Mouse (Mus musculus) adrenal gland, postnatal 36 days (tissue): ENCODE data around the gene Ppp1r3g. TPM values are rescaled to one million over a fixed set of nuclear protein-coding genes. Genes with fewer than 3 reads are reported as not detected.
A peak's percentile ranks its signal among the peaks of the same experiment; 100 is the strongest.
"Not testable (repeated sequence)": the region's sequence is repeated elsewhere in the genome, so short reads cannot be mapped to it uniquely, and the experiment has no call there.

Experiments used
- DNase-seq, 2 experiments: peaks; one replicate each; pipeline ENCODE4 v3.0.0; 2021; ENCODE audit warnings: mixed read lengths in 1 of 2
- long read RNA-seq, 2 experiments: library from polyadenylated mRNA; stranded (forward); transcript quantifications; one replicate each; pipeline ENCODE4 v2.0.0; 2021; ENCODE audit warnings: borderline sequencing depth in 2 of 2
- total RNA-seq, 2 experiments: library from RNA; stranded (reverse); gene quantifications; 2 replicates each; pipeline ENCODE4 v1.2.3; 2021

The Ppp1r3g gene
- 1 to 10 TPM in 1 of 2 experiments, under 1 TPM in 1; 0.79 to 3.7 TPM for total RNA-seq
- long read RNA-seq, experiment 1, result 0 reads
- long read RNA-seq, experiment 2, partial matches to known transcripts, result 0 of 1 reads
- long read RNA-seq, experiment 2, other reads (novel, unspliced or antisense), result 1 of 1 reads

DNA sequence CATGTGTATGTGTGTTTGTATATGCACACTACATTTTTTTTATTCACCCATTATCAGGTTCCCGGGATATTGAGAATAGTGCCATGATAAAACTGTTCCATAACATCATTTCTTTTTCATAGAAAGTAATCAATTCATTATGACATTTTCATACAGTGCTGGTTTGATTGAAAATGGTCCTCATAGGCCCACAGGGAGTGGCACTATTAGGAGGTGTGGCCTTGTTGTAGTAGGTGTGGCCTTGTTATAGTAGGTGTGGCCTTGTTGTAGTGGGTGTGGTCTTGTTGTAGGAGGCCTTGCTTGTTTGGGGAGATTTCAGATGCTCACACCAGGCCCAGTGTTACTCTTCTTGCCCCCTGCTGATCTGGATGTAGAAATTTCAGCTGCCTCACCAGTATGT is at the start of gene Ppp1r3g:
Ppp1r3g (plus strand) TSS at position 301 of the 400 bp plus-strand sequence.
- no peak for DNase-seq

DNA sequence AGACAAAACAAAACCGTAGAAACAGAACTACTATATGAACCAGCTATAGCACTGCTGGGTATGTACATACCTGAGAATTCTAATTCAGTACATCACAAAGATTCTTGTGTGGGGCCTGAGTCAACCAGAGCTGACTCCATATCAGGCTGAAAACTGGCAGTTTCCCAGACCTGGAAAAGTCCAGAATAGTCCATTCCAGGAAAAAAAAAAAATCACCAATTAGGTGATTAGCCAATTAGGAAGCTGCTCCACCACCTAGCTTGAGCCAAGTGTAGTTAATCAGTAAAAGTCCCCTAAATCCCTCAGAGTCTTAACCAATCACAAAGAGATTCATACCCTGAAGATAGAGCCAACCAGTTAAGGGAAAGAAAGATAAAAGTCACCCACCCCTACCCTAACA is 47.2 kb upstream of the Ppp1r3g start:
- no peak for DNase-seq

DNA sequence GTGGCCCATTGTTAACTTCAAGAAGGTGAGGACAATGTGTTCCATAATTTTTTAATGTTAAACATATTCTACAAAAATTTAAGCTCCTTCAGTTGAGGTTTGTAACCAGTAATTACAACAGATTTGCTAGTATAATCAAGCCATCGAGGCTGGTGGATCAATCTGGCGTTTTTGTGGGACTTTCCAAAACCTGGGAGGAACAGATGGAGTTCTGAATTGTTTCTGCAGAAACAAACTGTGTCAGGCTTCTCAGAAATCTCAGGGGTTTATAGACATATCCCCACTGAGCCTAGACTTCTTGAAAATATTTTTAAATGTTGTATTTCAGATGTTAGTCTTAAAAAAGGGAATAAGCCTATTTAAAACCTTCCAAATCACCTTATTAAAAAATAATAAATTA is 20.6 kb upstream of the Ppp1r3g start:
- DNase-seq, result no peak

- DNase-seq, result no peak
These were observed 18.6 kb upstream of the Ppp1r3g start for GRCm38 (mm10) chr13:35939871-35940665.

DNA sequence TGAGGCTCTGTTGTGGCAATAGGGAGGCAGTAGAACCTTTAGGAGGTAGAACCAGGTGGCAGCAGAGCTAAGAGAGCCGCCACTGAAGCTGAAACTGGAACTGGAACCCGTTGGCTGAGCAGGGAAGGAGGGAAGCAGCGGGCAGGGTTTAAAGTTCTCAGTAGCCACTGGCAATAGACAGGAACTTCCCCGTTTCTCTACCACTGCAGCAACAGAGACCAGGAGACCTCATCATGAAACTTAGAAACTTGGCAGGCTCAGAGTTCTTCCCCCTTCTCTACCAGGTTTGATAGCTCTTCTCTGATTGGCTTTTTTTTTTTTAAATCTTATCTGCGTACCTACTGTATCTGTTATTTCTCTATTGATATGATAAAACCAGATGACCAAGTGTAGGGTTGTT is 17.7 kb upstream of the Ppp1r3g start:
- no peak for DNase-seq

GRCm38 (mm10) chr13:35946659-35947353 is 11.8 kb upstream of the Ppp1r3g start:
- no peak for DNase-seq

DNA sequence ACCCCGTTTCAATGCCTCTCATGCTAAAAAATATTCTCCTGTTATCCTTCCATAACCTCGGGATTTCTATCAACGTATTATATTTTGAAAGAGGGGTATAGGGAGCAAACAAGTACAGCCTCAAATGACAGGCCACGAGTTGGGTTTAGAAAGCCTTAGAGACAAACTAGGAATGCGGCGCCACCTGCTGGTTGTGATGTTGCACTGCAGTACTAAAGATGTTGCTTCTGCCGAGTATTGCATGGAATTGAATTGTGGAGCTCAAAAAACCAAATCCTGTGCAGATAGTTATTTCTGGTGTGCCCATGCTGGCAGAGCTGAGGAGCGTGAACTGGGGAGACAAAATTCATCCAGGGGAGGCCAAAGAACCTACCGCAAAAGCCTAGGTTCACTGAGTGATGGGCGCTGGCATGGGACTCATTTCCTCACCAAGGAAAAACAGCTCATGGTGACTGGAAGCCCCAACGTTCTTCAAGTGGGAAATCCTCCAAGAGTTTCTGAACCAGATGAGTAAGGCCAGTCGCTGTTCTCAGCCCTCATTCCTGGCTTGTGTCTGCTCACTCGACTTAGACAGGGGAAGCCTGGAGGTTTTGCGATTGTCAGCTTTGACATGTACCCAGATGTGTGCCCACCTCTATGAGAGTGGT is 11.2 kb upstream of the Ppp1r3g start:
- DNase-seq, result peak; percentile 77 to 79

- no peak for DNase-seq
These were observed 8.7 kb upstream of the Ppp1r3g start for GRCm38 (mm10) chr13:35949814-35950455.

DNA sequence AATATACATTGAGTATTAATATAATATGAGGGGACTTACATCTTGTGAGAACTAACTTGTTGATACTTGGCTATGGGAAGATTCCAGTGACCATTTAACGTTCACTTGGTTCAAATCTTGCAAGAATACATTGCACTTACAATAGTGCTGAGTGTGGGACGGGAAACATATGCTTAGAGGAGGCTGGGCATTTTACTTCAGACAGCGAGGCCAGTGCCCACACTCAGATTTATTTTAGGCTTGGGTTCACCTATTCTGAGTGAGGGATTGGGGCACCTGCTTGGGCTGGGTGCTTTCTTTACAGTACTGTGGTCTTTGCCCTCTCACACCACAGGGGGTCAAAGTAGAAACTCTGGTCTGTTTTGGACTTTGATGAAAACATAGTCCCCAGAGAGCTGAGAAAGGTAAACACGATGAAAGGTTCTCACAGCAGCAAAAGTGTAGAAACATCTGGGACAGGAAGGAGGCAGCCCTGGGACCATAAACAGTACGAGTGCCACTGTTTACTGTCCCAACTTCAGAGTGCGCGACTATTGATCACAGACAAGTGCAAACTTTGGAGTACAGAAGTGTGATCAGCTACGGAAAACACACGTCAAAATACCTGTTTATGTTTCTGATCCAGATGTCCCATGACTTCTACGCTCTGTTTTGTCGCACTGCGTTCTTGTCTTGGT is 890 bp downstream of the Ppp1r3g start:
- DNase-seq, result no peak

DNA sequence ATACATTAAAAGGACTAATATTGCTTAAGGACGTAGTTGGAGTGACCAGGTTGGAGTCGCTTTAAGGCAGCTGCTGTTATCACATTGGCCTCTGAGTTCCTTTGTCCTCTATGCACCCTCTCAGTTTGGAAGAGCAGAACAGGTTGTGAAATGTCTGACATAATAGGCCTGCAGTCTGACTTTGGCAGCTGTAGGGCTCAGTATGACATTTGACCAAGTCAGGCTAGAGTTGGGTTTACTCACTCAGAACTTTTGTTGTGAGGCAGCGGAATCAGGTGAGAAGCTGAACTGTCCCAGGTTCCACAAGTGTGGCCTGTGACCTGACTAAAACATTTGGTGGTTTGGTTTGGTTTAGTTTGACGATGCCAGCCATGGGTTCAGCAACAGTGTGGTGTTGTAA is 4.9 kb downstream of the Ppp1r3g start:
- peak; percentile 17 to 24 for DNase-seq

GRCm38 (mm10) chr13:35967690-35968089 is 9.1 kb downstream of the Ppp1r3g start:
- no peak for DNase-seq

DNA sequence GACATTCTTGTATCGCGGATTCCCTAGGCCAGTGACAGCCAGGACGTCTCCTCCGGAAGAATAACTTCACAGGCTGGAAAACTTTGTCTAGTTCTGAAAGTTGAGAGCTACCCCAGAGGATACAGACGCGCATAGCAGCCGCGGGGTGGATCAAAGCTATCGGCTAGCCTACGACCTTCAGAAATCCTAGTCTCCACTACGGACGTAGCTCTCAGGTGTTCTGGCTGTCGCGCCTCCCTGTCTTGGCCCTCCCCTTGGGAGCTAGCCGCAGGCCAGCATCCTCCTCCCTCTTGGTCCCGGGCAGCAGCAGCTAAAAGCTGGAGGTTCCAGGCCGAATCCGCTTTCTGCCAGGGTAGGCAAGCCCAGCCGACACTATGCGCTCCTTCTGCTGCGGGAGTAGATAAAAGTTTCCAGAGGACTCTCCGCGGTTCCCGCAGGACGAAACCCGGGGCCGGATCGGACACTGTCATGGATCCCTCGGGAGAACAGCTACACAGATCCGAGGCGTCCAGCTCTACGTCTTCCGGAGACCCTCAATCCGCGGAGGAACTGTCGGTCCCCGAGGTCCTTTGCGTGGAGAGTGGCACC is 9.6 kb downstream of the Ppp1r3g start:
- peak; percentile 33 to 45 for DNase-seq

- DNase-seq, result peak; percentile 51 to 61
These were observed 10.2 kb downstream of the Ppp1r3g start for GRCm38 (mm10) chr13:35968719-35969430.

GRCm38 (mm10) chr13:35969431-35969721 is 10.7 kb downstream of the Ppp1r3g start:
- peak in 1 of 2 experiments; percentile 7 for DNase-seq

DNA sequence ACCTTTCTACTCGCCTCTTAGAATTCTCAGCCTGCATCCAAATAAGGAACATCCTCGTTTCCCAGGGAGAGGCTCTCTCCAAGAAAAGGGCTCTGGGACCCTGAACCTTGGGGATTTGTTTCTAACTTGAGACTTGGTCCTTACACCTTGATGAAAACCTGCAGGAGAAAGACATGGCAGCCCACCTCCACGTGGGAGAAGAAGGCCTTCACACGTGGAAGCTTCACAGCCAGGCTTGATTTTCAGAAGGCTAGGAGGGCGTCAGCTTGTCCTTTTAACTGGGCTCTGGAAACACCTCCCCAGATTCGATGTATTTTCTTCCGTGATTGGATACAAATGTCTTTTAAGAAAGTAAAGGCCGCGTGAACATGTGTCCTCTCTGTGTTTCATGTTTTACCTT is 11.2 kb downstream of the Ppp1r3g start:
- no peak for DNase-seq

GRCm38 (mm10) chr13:35976912-35977311 is 18.3 kb downstream of the Ppp1r3g start:
- no peak for DNase-seq

DNA sequence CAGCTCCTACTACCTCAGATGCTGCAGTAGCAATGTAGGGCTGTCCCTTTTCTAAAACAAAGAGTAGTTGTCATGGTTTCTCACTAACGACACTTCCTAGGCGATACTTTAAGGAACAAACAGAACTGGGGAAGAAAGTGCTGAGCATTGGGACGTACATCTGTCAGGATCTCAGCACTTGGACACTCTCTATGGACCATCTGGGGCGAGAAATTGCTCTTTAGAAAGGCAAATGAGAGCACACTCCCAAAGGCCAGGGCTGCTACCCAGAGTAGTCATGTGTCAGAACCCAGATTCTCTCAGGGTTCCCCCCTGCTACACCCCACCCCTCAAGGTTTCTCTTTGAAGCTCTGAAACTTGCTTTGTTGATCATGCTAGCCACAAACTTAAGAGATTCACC is 21.8 kb downstream of the Ppp1r3g start:
- no peak for DNase-seq

- no peak for DNase-seq
These were observed 24.3 kb downstream of the Ppp1r3g start for GRCm38 (mm10) chr13:35982985-35983384.

GRCm38 (mm10) chr13:35989329-35989728 is 30.7 kb downstream of the Ppp1r3g start:
- DNase-seq, result no peak

DNA sequence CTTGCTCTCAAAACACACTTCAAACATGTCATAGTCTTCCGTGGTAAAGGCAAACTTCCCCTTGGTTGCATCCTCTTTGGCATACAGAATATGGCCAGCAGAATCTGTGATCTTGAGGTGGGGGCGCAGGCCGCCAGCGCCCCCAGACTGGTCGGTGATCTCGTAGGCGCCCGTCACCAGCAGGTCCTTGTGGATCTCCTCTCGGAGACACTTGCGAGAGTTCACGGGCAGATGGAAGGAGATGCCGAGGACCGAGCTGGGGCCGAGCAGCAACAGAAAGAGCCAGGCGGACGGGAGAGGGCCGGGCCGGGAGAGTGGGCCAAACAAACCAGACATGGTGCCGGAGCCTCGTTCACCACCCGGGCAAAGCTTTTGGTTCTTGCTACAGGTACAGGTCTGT is 32.5 kb downstream of the Ppp1r3g start:
- not testable (repeated sequence) for DNase-seq

GRCm38 (mm10) chr13:35994067-35994466 is 35.4 kb downstream of the Ppp1r3g start:
- DNase-seq, result peak; percentile 89 to 91
